Mouse (Mus musculus) limb, embryonic 14.5 days (tissue): ENCODE results near the gene Angpt4. TPM values are rescaled to one million over a fixed set of nuclear protein-coding genes. Genes with fewer than 3 reads are reported as not detected.

Experiments used
- ATAC-seq: fragments of 200-750 bp; cut with Nextera tagmentation; 2 replicates; pipeline ENCODE4 v1.8.0; 2017; ENCODE audit warnings: low read depth, moderate number of reproducible peaks, moderate TSS enrichment; ENCODE audit not compliant: low FRiP score
- DNase-seq: peaks from one replicate; pipeline ENCODE4 v3.0.0-alpha.2; 2015; ENCODE audit warnings: low spot score
- H3K27ac ChIP-seq: fragments of 300-500 bp; sonication (generic); replicated peaks from 2 replicates; pipeline ENCODE4 v1.5.1; 2014; ENCODE audit warnings: low read depth, mild to moderate bottlenecking, low read length, moderate library complexity, mixed read lengths
- H3K27me3 ChIP-seq: fragments of 300-500 bp; sonication (generic); 2 replicates; pipeline ENCODE4 v1.6.1; 2014; ENCODE audit warnings: low read length, mixed read lengths; ENCODE audit not compliant: control insufficient read depth, insufficient read depth
- H3K36me3 ChIP-seq: fragments of 300-500 bp; sonication (generic); 2 replicates; pipeline ENCODE4 v1.6.1; 2014; ENCODE audit warnings: mild to moderate bottlenecking, low read length, moderate library complexity, mixed read lengths; ENCODE audit not compliant: control insufficient read depth, insufficient read depth
- H3K4me1 ChIP-seq: fragments of 300-500 bp; sonication (generic); 2 replicates; pipeline ENCODE4 v1.6.1; 2014; ENCODE audit warnings: antibody characterized with exemption, low read length, mixed read lengths; ENCODE audit not compliant: control insufficient read depth, insufficient read depth
- H3K4me2 ChIP-seq: fragments of 300-500 bp; sonication (generic); replicated peaks from 2 replicates; pipeline ENCODE4 v1.6.1; 2014; ENCODE audit warnings: low read depth, mild to moderate bottlenecking, low read length, moderate library complexity; ENCODE audit not compliant: severe bottlenecking
- H3K4me3 ChIP-seq: fragments of 300-500 bp; sonication (generic); replicated peaks from 2 replicates; pipeline ENCODE4 v1.5.1; 2014; ENCODE audit warnings: low read length
- H3K9ac ChIP-seq: fragments of 300-500 bp; sonication (generic); 2 replicates; pipeline ENCODE4 v1.6.1; 2014; ENCODE audit warnings: mild to moderate bottlenecking, low read depth, low read length, moderate library complexity; ENCODE audit not compliant: severe bottlenecking
- H3K9me3 ChIP-seq: fragments of 300-500 bp; sonication (generic); 2 replicates; pipeline ENCODE4 v1.6.1; 2016; ENCODE audit warnings: low read length; ENCODE audit not compliant: control insufficient read depth
- POLR2A ChIP-seq: fragments of 200-500 bp; IDR thresholded peaks from 2 replicates; pipeline ENCODE4 v1.8.0; 2012; ENCODE audit warnings: inconsistent platforms, mild to moderate bottlenecking, moderate library complexity, borderline replicate concordance; ENCODE audit not compliant: insufficient read depth, insufficient read length; ENCODE audit errors: extremely low read depth
- WGBS: fragments of 180-500 bp; shearing (Covaris S2); extraction: QIAGEN DNeasy Blood & Tissue Kit; methylation state at CpG from one replicate; pipeline ENCODE4 v1.1.7; 2014; 5-methylcytosine and 5-hydroxymethylcytosine counted together
- polyA plus RNA-seq, 2 experiments: library from polyadenylated mRNA; depleted of rRNA in 1 of 2; stranded (reverse) in 1 of 2; unstranded in 1 of 2; fragments of >200 nt; fragmentation: Nextera tagmentation in 1 of 2; extraction: Ambion mirVana in 1 of 2; gene quantifications; 2 replicates each; pipeline versions ENCODE4 v1.2.1 to v1.2.3; 2012 to 2014

Gene Angpt4
- polyA plus RNA-seq (2012; rRNA removed) (0.53 and 0.59 TPM in 2 replicates), polyA plus RNA-seq (2014; fragmentation: Nextera tagmentation; extraction: Ambion mirVana) (0.28 and 0.36 TPM in 2 replicates)

DNA sequence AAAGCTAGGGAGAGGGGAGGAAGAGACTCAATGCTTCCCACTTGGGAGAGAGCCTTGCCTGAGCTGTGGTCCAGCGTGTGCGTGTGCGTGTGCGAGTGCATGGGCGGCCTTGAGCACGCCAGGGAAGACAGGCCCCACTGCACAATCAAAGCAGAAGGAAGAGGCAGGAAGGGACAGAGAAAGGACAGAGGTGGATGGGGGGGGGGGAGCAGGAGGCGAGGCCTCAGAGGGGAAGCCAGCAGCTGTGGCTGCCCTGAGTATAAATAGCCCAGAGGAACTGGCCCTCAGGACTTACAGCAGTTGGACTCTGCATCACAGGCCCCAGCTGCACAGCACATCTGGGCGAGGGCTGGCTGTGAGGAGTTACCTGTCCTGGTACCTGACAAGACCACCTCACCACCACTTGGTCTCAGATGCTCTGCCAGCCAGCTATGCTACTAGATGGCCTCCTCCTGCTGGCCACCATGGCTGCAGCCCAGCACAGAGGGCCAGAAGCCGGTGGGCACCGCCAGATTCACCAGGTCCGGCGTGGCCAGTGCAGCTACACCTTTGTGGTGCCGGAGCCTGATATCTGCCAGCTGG, at the start of gene Angpt4:
Gene Angpt4, plus strand, starts transcription at position 292 of the 582 bp plus-strand sequence.
- Histone ChIP-seq H3K9ac (no peak within 1 kb of the TSS), H3K4me3 (no peak within 1 kb of the TSS), H3K9me3 (no peaks in the 10 kb centered on the region), H3K36me3 (no peaks in the 10 kb centered on the region), H3K27ac (no peak within 1 kb of the TSS), H3K27me3 (no peaks in the 10 kb centered on the region), H3K4me1 (peaks cover 17% of the 10 kb centered on the region), H3K4me2 (no peak within 1 kb of the TSS)
- WGBS: 59% methylated on average over 12 of the region's 13 CpGs
- DNase-seq: no peak
- TF ChIP-seq POLR2A: no peak
- ATAC-seq: peak; percentile 58

DNA sequence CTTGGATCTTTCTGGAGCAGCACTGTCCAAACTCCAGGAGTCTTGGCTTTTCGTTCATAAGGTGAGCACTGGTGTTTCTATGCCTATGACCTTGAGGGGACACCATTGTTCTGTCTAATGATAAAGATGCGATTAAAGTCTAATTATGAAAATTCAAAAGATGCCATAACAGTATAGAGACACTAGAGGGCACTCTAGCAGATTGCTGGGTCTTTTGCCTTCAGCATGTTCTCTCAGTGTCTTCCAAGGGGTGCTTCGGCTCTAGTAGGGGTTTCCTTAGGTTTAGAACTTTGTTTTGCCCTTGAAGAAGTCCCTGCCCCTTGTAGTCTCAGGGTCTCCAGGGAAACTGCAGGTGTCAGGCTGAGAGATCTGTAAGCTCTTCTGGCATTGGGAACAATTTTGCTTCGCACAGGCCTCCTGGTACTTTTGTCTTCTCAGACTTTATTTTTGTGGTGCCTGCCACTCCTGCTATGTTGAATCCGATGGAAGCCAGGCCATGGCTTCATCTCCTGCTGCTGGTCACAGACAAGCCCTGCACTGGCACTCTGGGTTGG, 48.7 kb upstream of the Angpt4 start:
- no peak for DNase-seq
- WGBS: 54% methylated on average over 5 of the region's 5 CpGs

DNA sequence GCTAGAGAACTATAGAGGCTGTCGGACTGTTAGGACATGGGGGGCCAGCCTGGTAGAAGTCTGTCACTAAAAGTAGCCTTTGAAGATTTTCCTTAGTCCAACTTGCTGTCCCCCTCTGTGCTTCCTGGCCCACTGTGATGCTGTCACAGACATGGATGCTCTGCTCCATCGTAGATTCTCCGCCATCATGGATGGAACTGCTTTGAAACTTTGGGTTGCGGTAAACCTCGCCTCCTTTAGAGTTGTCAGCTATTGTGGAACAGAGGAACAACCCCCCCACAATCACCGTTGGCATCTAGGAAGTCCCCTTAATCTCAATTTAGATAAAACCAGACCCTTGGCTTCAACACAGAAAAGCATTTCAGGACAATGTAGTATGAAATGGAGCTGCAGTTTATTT, 46.1 kb upstream of the Angpt4 start:
- no peak overlapping the region for H3K4me3 ChIP-seq
- H3K4me2 ChIP-seq: no peak overlapping the region
- WGBS: 86% methylated on average over 6 of the region's 6 CpGs
- H3K9ac ChIP-seq: no peak overlapping the region
- H3K9me3 ChIP-seq: no peaks in the 10 kb centered on the region
- DNase-seq (no peak), ATAC-seq (no peak)
- H3K4me1 ChIP-seq: no peaks in the 10 kb centered on the region
- TF ChIP-seq POLR2A: no peak
- H3K27me3 ChIP-seq: no peaks in the 10 kb centered on the region
- no peaks in the 10 kb centered on the region for H3K36me3 ChIP-seq
- H3K27ac ChIP-seq: no peak overlapping the region

More for the DNA sequence above, 48.7 kb upstream of the Angpt4 start:
- Histone ChIP-seq H3K27ac (no peak overlapping the region), H3K4me1 (no peaks in the 10 kb centered on the region), H3K9ac (no peak overlapping the region), H3K4me3 (no peak overlapping the region), H3K36me3 (no peaks in the 10 kb centered on the region), H3K9me3 (no peaks in the 10 kb centered on the region), H3K27me3 (no peaks in the 10 kb centered on the region), H3K4me2 (no peak overlapping the region)
- no peak for ATAC-seq
- TF ChIP-seq POLR2A: no peak

- no peak overlapping the region for H3K4me3 ChIP-seq
- DNase-seq (peak; percentile 34), ATAC-seq (peak; percentile 34; the same call in 1 of the 2 replicates)
- H3K4me2 ChIP-seq: no peak overlapping the region
- H3K9ac ChIP-seq: no peak overlapping the region
- no peak overlapping the region for H3K27ac ChIP-seq
- H3K4me1 ChIP-seq: no peaks in the 10 kb centered on the region
- H3K36me3 ChIP-seq: no peaks in the 10 kb centered on the region
- no peak for TF ChIP-seq POLR2A
- WGBS: 28% methylated on average over 4 of the region's 4 CpGs
- no peaks in the 10 kb centered on the region for H3K27me3 ChIP-seq
- no peaks in the 10 kb centered on the region for H3K9me3 ChIP-seq
Measured at GRCm38 (mm10) chr2:151866487-151866886, 44.5 kb upstream of the Angpt4 start.

DNA sequence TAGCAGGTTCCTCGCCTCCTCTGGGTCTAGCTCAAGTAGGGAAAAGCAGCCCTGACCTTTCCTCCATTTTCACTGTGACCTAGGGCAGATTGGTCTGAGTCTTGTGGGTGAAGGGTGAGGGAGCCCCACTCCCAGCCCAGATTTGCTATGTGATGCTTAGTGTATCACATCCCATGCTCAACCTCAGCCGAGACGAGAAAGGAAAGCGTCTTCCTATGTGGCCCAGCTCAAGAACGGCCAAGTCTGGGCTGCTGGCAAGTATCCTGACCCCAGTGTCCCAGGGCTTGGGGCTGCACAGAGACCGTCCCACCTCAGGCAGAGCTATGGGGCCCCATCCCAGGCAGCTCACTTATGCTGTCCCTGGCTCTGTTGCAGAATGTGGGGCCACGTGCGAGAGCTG, 42.8 kb upstream of the Angpt4 start:
- Histone ChIP-seq H3K27me3 (no peaks in the 10 kb centered on the region), H3K9me3 (no peaks in the 10 kb centered on the region), H3K4me1 (no peaks in the 10 kb centered on the region), H3K4me3 (no peak overlapping the region), H3K9ac (no peak overlapping the region), H3K36me3 (no peaks in the 10 kb centered on the region), H3K27ac (no peak overlapping the region), H3K4me2 (no peak overlapping the region)
- no peak for ATAC-seq
- WGBS: 84% methylated on average over 8 of the region's 8 CpGs
- TF ChIP-seq POLR2A: no peak
- no peak for DNase-seq
